Mouse (Mus musculus): ENCODE measurements around the gene Sestd1. TPM values are rescaled to one million over a fixed set of nuclear protein-coding genes. Genes with fewer than 3 reads are reported as not detected.
A peak's percentile ranks its signal among the peaks of the same experiment; 100 is the strongest.

Gene Sestd1
- polyA plus RNA-seq, 1 experiment from 2014 or later: 21.4 TPM

DNA sequence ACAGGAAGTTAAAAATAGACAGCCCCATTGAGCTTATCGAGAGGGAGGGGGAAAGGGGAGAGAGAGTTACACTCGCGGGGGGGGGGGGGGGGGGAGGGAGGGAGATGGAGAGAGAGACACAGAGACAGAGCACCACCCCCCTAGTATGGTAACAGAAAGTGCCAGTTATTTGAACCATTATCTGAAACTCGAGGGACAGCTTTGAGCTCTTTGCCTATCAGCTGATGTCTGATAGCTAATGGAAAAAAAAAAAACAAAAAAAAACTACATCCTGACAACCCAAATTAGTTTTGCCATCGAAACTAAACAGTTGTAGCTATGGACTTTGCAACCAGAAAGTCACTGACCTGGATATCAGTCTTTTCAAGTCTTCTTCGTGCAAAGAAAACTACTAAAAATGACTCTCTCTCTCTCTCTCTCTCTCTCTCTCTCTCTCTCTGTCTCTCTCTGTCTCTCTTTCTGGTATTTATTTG is 109.7 kb downstream of the Sestd1 start, which contains the start of gene Ccdc141:
Ccdc141 (minus strand) TSS at position 4 of the 473 bp plus-strand sequence.
- no peaks in the 10 kb centered on the region for H3K36me3 ChIP-seq
- peak within 1 kb of the TSS; percentile 50 for H3K4me3 ChIP-seq
- WGBS: 3% methylated on average over 6 of the region's 6 CpGs
- peak within 1 kb of the TSS; percentile 50 for H3K9ac ChIP-seq
- H3K4me2 ChIP-seq: peak within 1 kb of the TSS; percentile 90
- H3K27ac ChIP-seq: peak within 1 kb of the TSS; percentile 88
- no peaks in the 10 kb centered on the region for H3K9me3 ChIP-seq
- no peak for ATAC-seq (ENCODE audit: borderline replicate concordance, extremely low read depth, low FRiP score, low TSS enrichment)
- peaks cover 50% of the 10 kb centered on the region for H3K4me1 ChIP-seq
- no peaks in the 10 kb centered on the region for H3K27me3 ChIP-seq

DNA sequence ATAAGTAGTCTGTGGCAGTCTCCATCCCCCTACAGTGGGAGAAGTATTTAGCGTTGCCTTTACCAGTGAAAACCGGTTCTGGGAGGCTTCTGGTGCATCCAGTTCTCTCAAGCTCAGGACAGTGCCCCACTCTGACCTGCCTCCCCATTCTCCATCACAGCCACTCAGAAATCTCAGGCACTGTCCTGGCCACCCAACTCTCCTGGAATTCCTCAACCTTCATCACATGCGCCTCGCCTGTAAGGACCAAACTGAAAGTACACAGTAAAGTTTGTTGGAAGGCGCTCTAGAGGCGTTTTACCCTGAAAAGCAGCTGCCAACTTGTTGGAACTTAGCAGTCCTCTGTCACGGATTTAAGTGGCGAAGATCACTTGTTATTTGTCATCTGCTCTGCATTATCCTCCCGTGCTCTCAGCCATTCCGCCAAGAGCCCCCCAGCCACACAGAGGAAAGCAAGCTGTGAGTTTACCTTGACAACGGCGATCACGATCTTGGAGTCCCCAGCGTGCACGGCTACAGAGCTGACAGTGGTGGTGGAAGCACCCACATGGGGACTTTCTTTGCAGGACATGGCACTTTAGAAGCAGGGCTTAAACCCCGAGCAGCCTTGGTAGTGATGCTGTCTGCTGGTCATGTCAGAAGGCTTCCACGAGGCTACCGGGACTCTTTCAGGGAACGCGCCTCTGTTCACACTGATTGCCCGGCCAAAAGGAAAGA is 110.3 kb downstream of the Sestd1 start:
- WGBS: 2% methylated on average over 21 of the region's 21 CpGs
- H3K27ac ChIP-seq: peak overlapping the region; percentile 88
- H3K36me3 ChIP-seq: no peaks in the 10 kb centered on the region
- H3K27me3 ChIP-seq: no peaks in the 10 kb centered on the region
- peaks cover 50% of the 10 kb centered on the region for H3K4me1 ChIP-seq
- ATAC-seq (ENCODE audit: borderline replicate concordance, extremely low read depth, low FRiP score, low TSS enrichment): peak; percentile 61; the same call in 1 of the 2 replicates
- H3K9me3 ChIP-seq: no peaks in the 10 kb centered on the region
- H3K4me2 ChIP-seq: peak overlapping the region; percentile 90
- peak overlapping the region; percentile 50 for H3K9ac ChIP-seq
- H3K4me3 ChIP-seq: peak overlapping the region; percentile 50

DNA sequence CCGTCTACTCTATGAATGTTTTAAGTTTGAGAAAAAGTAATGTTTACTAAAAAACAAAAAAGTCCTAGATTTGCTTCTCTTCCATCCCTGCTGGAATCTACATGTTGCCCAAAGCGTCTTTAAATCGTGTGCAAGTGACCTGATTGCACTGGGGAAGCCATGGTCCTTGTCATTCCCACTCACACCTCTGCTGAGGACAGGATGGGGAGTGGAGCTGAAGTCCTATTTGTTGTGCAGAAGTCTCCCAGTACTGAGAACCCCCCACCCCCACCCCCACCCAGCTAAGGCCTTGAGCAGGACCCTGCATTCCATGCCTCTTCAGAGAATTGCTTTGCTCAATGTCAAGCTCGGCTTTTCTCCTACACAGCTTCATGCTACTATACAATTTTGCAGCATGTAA is 111.2 kb downstream of the Sestd1 start:
- H3K4me3 ChIP-seq: peak overlapping the region; percentile 50
- WGBS: 45% methylated on average over 4 of the region's 4 CpGs
- H3K27me3 ChIP-seq: no peaks in the 10 kb centered on the region
- peak overlapping the region; percentile 90 for H3K4me2 ChIP-seq
- no peak overlapping the region for H3K9ac ChIP-seq
- peak overlapping the region; percentile 88; the same call in 1 of the 2 replicates for H3K27ac ChIP-seq
- ATAC-seq (ENCODE audit: borderline replicate concordance, extremely low read depth, low FRiP score, low TSS enrichment): no peak
- no peaks in the 10 kb centered on the region for H3K36me3 ChIP-seq
- H3K9me3 ChIP-seq: no peaks in the 10 kb centered on the region
- peaks cover 45% of the 10 kb centered on the region for H3K4me1 ChIP-seq

DNA sequence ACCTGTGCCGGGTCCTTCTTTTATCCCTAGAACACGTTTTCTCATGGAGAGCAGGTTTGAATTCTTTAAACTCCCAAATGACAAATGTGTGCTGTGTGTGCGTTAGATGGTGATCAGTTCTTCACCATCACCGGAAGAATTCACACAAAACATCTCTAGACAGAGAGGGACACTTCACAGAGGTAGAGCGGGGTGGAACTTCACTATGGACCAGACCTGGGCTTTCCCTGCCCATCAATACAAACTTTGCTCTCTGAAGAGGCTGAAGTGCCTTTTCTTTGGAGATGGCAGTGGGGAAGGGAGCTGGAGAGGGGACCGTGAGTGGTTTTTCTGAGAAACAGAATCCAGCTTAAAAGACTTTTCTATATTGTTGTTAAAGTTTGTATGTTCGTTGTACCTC is 111.6 kb downstream of the Sestd1 start:
- Histone ChIP-seq H3K27ac (peak overlapping the region; percentile 59; the same call in 1 of the 2 replicates), H3K9ac (no peak overlapping the region), H3K9me3 (no peaks in the 10 kb centered on the region), H3K4me3 (no peak overlapping the region), H3K4me1 (peaks cover 40% of the 10 kb centered on the region), H3K27me3 (no peaks in the 10 kb centered on the region), H3K4me2 (peak overlapping the region; percentile 7; the same call in 1 of the 2 replicates), H3K36me3 (no peaks in the 10 kb centered on the region)
- WGBS: 70% methylated on average over 7 of the region's 7 CpGs
- no peak for ATAC-seq (ENCODE audit: borderline replicate concordance, extremely low read depth, low FRiP score, low TSS enrichment)

DNA sequence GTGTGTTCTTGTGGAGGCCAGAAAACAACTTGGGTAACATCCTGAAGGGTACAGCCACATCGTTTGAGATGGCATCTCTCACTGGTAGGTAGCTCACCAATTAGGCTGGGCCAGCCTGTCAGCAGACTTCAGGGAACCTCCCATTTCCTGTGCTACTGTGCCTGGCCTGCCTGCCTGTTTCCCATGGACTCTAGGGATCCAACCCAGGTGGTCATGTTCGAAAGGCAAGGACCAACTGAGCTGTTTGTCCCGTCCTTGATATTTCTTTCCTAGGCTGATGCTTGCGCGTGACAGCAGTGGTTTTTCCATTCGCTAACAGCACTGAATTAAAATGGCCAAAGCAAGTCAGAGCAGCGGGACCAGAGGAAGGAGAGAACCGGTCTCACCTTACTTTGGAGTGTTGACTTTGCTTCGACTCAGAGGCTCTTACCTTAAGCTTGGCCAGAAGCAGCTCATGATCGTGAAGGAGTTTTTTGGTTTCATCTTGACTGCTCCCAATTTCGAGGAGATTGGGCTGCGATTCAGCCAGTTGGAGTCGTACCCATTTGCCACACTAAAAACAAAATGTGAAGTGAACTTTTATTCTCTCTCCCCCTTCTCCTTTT is 112.2 kb downstream of the Sestd1 start:
- Histone ChIP-seq H3K4me1 (peaks cover 36% of the 10 kb centered on the region), H3K36me3 (no peaks in the 10 kb centered on the region), H3K9me3 (no peaks in the 10 kb centered on the region), H3K4me3 (no peak overlapping the region), H3K9ac (no peak overlapping the region), H3K4me2 (peak overlapping the region; percentile 7), H3K27ac (peak overlapping the region; percentile 59; the same call in 1 of the 2 replicates), H3K27me3 (no peaks in the 10 kb centered on the region)
- 57% methylated on average over 13 of the region's 13 CpGs for WGBS
- ATAC-seq (ENCODE audit: borderline replicate concordance, extremely low read depth, low FRiP score, low TSS enrichment): no peak

DNA sequence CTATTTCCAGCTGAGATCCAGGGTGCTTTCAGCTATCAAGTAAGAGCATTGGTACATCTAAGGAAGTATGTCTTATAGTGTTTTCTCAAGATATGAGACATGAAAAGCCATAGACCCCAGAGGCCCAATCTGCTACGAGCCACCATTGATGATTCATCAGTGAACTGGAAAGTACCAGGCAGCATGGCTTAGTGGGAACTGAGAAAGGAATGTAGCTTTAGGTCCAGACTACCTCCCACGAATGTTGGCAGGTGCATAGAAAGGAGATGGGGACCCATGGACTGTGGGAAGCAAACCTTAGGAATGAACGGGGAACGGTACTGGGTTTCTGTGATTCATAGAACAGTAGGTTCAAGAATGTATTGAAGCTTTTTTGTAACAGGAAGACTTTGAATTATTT is 114.0 kb downstream of the Sestd1 start:
- Histone ChIP-seq H3K4me1 (peaks cover 25% of the 10 kb centered on the region), H3K9me3 (no peaks in the 10 kb centered on the region), H3K36me3 (no peaks in the 10 kb centered on the region), H3K4me3 (no peak overlapping the region), H3K4me2 (no peak overlapping the region), H3K27me3 (no peaks in the 10 kb centered on the region), H3K9ac (no peak overlapping the region), H3K27ac (no peak overlapping the region)
- WGBS: 84% methylated on average over 4 of the region's 4 CpGs
- no peak for ATAC-seq (ENCODE audit: borderline replicate concordance, extremely low read depth, low FRiP score, low TSS enrichment)

DNA sequence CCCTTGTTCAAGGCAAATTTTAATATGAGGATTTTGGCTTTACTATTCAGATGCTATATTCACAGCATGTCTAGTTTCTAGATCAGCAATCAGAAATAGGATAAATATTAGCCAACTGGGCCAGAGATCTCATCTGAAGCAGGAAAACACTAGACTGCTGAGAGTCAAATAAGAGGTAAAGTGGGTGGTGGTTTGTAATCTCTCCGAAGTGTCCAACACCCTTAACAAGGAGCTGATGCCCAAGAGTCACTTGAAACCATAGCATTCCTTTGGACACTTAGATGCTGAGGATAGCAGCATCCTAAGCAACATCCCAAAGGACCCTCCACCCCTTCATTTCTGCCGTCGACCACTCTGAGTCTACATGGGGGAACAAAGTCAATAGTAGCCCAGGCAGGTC is 115.7 kb downstream of the Sestd1 start:
- ATAC-seq (ENCODE audit: borderline replicate concordance, extremely low read depth, low FRiP score, low TSS enrichment): no peak
- Histone ChIP-seq H3K36me3 (no peaks in the 10 kb centered on the region), H3K9ac (no peak overlapping the region), H3K27me3 (no peaks in the 10 kb centered on the region), H3K27ac (no peak overlapping the region), H3K9me3 (no peaks in the 10 kb centered on the region), H3K4me3 (no peak overlapping the region), H3K4me2 (no peak overlapping the region), H3K4me1 (peaks cover 14% of the 10 kb centered on the region; the same call in 1 of the 2 replicates)
- 55% methylated on average over 3 of the region's 3 CpGs for WGBS

DNA sequence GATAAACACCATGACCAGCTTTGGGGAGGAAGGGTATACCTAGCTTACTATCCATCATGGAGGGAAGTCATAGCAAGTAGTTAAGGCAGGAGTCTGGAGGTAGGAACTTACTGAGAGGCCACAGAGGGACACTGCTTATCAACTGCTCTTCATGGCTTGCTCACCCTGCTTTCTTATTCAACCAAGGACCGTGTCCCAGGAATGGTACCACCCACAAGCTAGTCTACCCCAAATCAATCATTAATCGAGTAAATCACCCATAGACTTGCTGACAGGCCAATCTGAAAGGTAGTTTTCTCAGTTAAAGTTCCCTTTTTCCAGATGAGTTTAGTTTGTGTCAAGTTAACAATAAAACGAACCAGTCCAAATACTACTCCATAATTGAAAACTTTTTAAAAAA is 117.0 kb downstream of the Sestd1 start:
- Histone ChIP-seq H3K4me1 (0 out of 2 replicates have a peak, but pooled peaks cover 4% of the 10 kb centered on the region), H3K9me3 (no peaks in the 10 kb centered on the region), H3K4me2 (no peak overlapping the region), H3K4me3 (no peak overlapping the region), H3K27me3 (no peaks in the 10 kb centered on the region), H3K9ac (no peak overlapping the region), H3K36me3 (no peaks in the 10 kb centered on the region), H3K27ac (no peak overlapping the region)
- WGBS: 80% methylated on average over 3 of the region's 3 CpGs
- no peak for ATAC-seq (ENCODE audit: borderline replicate concordance, extremely low read depth, low FRiP score, low TSS enrichment)

DNA sequence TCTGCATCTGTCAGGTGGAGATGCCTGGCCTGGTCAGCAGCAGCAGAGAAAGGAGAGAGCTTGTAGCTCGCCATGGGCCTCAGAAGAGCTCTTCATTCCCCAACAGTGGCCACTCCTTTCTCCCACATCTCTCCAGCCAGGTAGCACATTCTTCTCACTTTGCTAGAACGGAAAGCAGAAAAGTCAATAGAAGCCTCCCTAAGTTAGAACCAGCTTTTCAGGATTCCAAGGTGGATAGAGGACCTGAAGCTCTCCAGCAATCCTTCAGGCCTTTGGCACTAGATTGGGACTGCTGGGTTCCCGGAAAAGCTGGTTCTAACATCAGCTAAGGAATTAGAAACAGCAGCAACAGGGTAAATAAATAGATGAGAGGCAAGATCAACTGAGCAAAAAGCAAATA is 118.3 kb downstream of the Sestd1 start:
- Histone ChIP-seq H3K27ac (peak overlapping the region; percentile 41), H3K4me1 (0 out of 2 replicates have a peak, but pooled peaks cover 4% of the 10 kb centered on the region), H3K27me3 (no peaks in the 10 kb centered on the region), H3K9me3 (no peaks in the 10 kb centered on the region), H3K4me2 (no peak overlapping the region), H3K36me3 (no peaks in the 10 kb centered on the region), H3K4me3 (no peak overlapping the region), H3K9ac (no peak overlapping the region)
- 55% methylated on average over 3 of the region's 3 CpGs for WGBS
- ATAC-seq (ENCODE audit: borderline replicate concordance, extremely low read depth, low FRiP score, low TSS enrichment): no peak

DNA sequence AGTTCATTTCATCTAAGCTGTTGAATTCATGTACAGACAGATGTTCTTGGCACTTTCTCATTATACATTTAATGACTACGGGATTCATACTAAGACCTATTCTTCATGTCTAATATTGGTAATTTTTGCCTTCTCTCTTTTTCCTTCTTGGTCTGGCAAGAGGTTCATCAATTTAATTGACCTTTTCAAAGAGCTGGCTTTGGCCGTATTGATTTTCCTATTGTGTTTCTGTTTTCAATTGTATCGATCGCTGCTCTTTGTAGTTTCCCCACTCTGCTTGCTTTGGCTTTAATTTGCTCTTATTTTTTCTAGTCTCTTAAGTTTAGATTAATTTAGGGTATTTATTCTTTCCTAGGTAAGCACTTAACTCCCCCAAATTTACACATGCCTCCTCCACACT is 122.8 kb downstream of the Sestd1 start:
- 94% methylated on average over 4 of the region's 4 CpGs for WGBS
- H3K27ac ChIP-seq: no peak overlapping the region
- no peak for ATAC-seq (ENCODE audit: borderline replicate concordance, extremely low read depth, low FRiP score, low TSS enrichment)
- H3K9ac ChIP-seq: no peak overlapping the region
- H3K4me2 ChIP-seq: no peak overlapping the region
- no peaks in the 10 kb centered on the region for H3K36me3 ChIP-seq
- no peak overlapping the region for H3K4me3 ChIP-seq
- H3K9me3 ChIP-seq: no peaks in the 10 kb centered on the region
- 0 out of 2 replicates have a peak, but pooled peaks cover 3% of the 10 kb centered on the region for H3K4me1 ChIP-seq
- no peaks in the 10 kb centered on the region for H3K27me3 ChIP-seq

DNA sequence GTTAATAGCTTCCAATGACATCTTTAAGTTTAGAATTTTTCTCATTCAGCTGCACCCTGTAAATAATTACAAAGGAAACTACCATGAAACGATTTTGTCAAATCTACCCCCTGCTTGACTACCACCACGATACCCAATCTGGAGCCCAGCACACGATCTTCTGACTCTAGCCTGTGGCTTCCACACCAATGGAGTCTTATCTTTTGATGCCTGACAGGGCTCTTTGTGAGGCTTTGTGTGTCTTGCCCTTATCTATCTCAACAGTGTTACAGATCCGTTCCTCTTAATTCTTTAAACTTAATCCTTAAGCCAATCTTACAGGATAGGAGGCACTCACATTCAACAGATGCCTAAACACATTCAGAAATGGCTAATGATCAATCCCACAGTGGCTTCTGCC is 126.3 kb downstream of the Sestd1 start:
- no peak overlapping the region for H3K9ac ChIP-seq
- no peaks in the 10 kb centered on the region for H3K27me3 ChIP-seq
- no peak overlapping the region for H3K27ac ChIP-seq
- no peaks in the 10 kb centered on the region for H3K9me3 ChIP-seq
- no peak for ATAC-seq (ENCODE audit: borderline replicate concordance, extremely low read depth, low FRiP score, low TSS enrichment)
- 24% methylated on average over 4 of the region's 4 CpGs for WGBS
- no peak overlapping the region for H3K4me3 ChIP-seq
- H3K36me3 ChIP-seq: no peaks in the 10 kb centered on the region
- H3K4me2 ChIP-seq: no peak overlapping the region
- H3K4me1 ChIP-seq: no peaks in the 10 kb centered on the region

DNA sequence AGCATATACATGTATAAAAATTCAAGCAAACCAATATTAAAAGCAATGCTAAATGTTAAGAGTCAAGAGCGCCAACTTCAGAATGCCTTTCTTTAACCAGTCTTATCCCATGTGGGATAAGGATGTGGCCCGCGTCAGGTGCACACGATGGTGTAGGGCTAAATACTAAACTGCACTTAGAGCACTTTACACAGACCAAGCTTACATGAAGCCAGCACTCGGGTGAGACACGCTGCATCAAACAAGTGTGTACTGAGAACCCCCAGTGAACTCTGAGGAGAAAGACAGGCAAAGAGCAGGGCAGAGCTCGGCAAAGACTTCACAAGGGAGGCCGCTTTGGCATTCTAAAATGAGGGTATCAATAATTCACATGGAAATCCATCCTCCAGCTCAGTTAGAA is 129.1 kb downstream of the Sestd1 start:
- H3K27ac ChIP-seq: no peak overlapping the region
- ATAC-seq (ENCODE audit: borderline replicate concordance, extremely low read depth, low FRiP score, low TSS enrichment): no peak
- no peaks in the 10 kb centered on the region for H3K4me1 ChIP-seq
- H3K9ac ChIP-seq: no peak overlapping the region
- H3K27me3 ChIP-seq: no peaks in the 10 kb centered on the region
- H3K4me2 ChIP-seq: no peak overlapping the region
- H3K9me3 ChIP-seq: no peaks in the 10 kb centered on the region
- no peaks in the 10 kb centered on the region for H3K36me3 ChIP-seq
- H3K4me3 ChIP-seq: no peak overlapping the region
- WGBS: 93% methylated on average over 8 of the region's 8 CpGs
